Mouse (Mus musculus) CH12.LX (cell line): ENCODE data around the gene Rcvrn. TPM values are rescaled to one million over a fixed set of nuclear protein-coding genes. Genes with fewer than 3 reads are reported as not detected.

ENCODE experiments used
- DNase-seq: peaks from one replicate; pipeline ENCODE4 v3.0.0-alpha.2; 2013; ENCODE audit errors: extremely low read depth
- H3K27ac ChIP-seq: 2 replicates; pipeline ENCODE4 v1.5.1; 2012; ENCODE audit warnings: low read depth, mild to moderate bottlenecking, control low read depth, moderate library complexity; ENCODE audit not compliant: insufficient read depth
- H3K27me3 ChIP-seq: replicated peaks from 2 replicates; pipeline ENCODE3; 2012; ENCODE audit warnings: inconsistent platforms
- H3K36me3 ChIP-seq, 2 experiments: replicated peaks in 1 of 2; 2 replicates each; pipeline versions ENCODE3 to v1.6.1; 2012; ENCODE audit warnings: inconsistent platforms in 1 of 2, low read length in 1 of 2, mild to moderate bottlenecking in 1 of 2, mixed read lengths in 1 of 2, moderate library complexity in 1 of 2; ENCODE audit not compliant: control insufficient read depth in 1 of 2, insufficient read depth in 1 of 2
- H3K4me1 ChIP-seq, 2 experiments: 2 replicates each; pipeline ENCODE4 v1.6.1; 2012; ENCODE audit warnings: inconsistent platforms in 1 of 2, moderate library complexity in 1 of 2; ENCODE audit not compliant: insufficient read depth in 2 of 2, control insufficient read depth in 1 of 2
- H3K4me2 ChIP-seq: 2 replicates; pipeline ENCODE4 v1.6.1; 2012; ENCODE audit warnings: low read depth, mild to moderate bottlenecking, control low read depth; ENCODE audit not compliant: poor library complexity, insufficient read depth, severe bottlenecking
- H3K4me3 ChIP-seq, 3 experiments: fragments of 150-350 bp in 1 of 3; sonication (generic) in 1 of 3; replicated peaks in 1 of 3; 2 replicates each; pipeline versions ENCODE3 to v1.5.1; 2011 to 2012; ENCODE audit warnings: low read depth in 2 of 3, low read length in 2 of 3, mild to moderate bottlenecking in 2 of 3, moderate library complexity in 2 of 3, control low read depth in 1 of 3, improper control_type of control experiment in 1 of 3, inconsistent platforms in 1 of 3, mixed read lengths in 1 of 3; ENCODE audit not compliant: poor library complexity in 1 of 3
- H3K79me2 ChIP-seq: replicated peaks from 2 replicates; pipeline ENCODE4 v1.6.1; 2012; ENCODE audit warnings: mild to moderate bottlenecking, moderate library complexity; ENCODE audit not compliant: control insufficient read depth, poor library complexity, insufficient read depth, severe bottlenecking; ENCODE audit errors: extremely low read depth
- H3K9ac ChIP-seq: 2 replicates; pipeline ENCODE4 v1.6.1; 2012; ENCODE audit warnings: low read depth, mild to moderate bottlenecking, control low read depth, moderate library complexity; ENCODE audit not compliant: insufficient read depth
- H3K9me3 ChIP-seq: replicated peaks from 2 replicates; pipeline ENCODE3; 2012; ENCODE audit warnings: low read length, inconsistent platforms, mixed read lengths
- BHLHE40 ChIP-seq: IDR thresholded peaks from 2 replicates; pipeline ENCODE4 v1.6.1; 2011; ENCODE audit warnings: mild to moderate bottlenecking, low read depth, low read length, improper control_type of control experiment
- CHD2 ChIP-seq: IDR thresholded peaks from 2 replicates; pipeline ENCODE4 v1.6.1; 2011; ENCODE audit warnings: low read length, improper control_type of control experiment
- CTCF ChIP-seq, 2 experiments: IDR thresholded peaks in 1 of 2; conservative IDR thresholded peaks in 1 of 2; 2 replicates each; pipeline ENCODE4 v1.5.1; 2011 to 2012; ENCODE audit warnings: low read depth in 2 of 2, low read length in 2 of 2, improper control_type of control experiment in 1 of 2, inconsistent platforms in 1 of 2, mild to moderate bottlenecking in 1 of 2, moderate library complexity in 1 of 2
- ETS1 ChIP-seq: conservative IDR thresholded peaks from 2 replicates; pipeline ENCODE4 v1.6.1; 2012; ENCODE audit warnings: low read depth, mild to moderate bottlenecking, inconsistent platforms, low read length, improper control_type of control experiment, moderate library complexity
- GABPA ChIP-seq: IDR thresholded peaks from 2 replicates; pipeline ENCODE4 v1.6.1; 2012; ENCODE audit warnings: low read depth, low read length, improper control_type of control experiment, inconsistent platforms; ENCODE audit not compliant: insufficient replicate concordance
- KAT2A ChIP-seq: IDR thresholded peaks from 2 replicates; pipeline ENCODE4 v1.6.1; 2012; ENCODE audit warnings: low read length, improper control_type of control experiment, inconsistent platforms; ENCODE audit not compliant: insufficient replicate concordance
- MAFK ChIP-seq: IDR thresholded peaks from 2 replicates; pipeline ENCODE4 v1.6.1; 2011; ENCODE audit warnings: low read length, improper control_type of control experiment; ENCODE audit not compliant: insufficient replicate concordance
- MAX ChIP-seq: IDR thresholded peaks from 2 replicates; pipeline ENCODE4 v1.6.1; 2011; ENCODE audit warnings: low read length, improper control_type of control experiment
- MEF2A ChIP-seq: IDR thresholded peaks from 2 replicates; pipeline ENCODE4 v1.6.1; 2014; ENCODE audit warnings: low read depth, mild to moderate bottlenecking, inconsistent platforms, low read length, improper control_type of control experiment, borderline replicate concordance
- MXI1 ChIP-seq: IDR thresholded peaks from 2 replicates; pipeline ENCODE4 v1.6.1; 2011; ENCODE audit warnings: mild to moderate bottlenecking, low read depth, low read length, improper control_type of control experiment
- NRF1 ChIP-seq: IDR thresholded peaks from 2 replicates; pipeline ENCODE4 v1.6.1; 2014; ENCODE audit warnings: low read depth, mild to moderate bottlenecking, inconsistent platforms, low read length, improper control_type of control experiment, moderate library complexity
- RCOR1 ChIP-seq: conservative IDR thresholded peaks from 2 replicates; pipeline ENCODE4 v1.6.1; 2012; ENCODE audit warnings: low read depth, mild to moderate bottlenecking, inconsistent platforms, low read length, improper control_type of control experiment
- SIN3A ChIP-seq: IDR thresholded peaks from 2 replicates; pipeline ENCODE4 v1.6.1; 2012; ENCODE audit warnings: low read length, improper control_type of control experiment, inconsistent platforms
- TBP ChIP-seq: conservative IDR thresholded peaks from 2 replicates; pipeline ENCODE4 v1.6.1; 2011; ENCODE audit warnings: low read depth, low read length, improper control_type of control experiment
- TCF12 ChIP-seq: IDR thresholded peaks from 2 replicates; pipeline ENCODE4 v1.6.1; 2014; ENCODE audit warnings: low read depth, mild to moderate bottlenecking, inconsistent platforms, low read length, improper control_type of control experiment
- USF1 ChIP-seq: IDR thresholded peaks from 2 replicates; pipeline ENCODE4 v1.6.1; 2014; ENCODE audit warnings: low read depth, mild to moderate bottlenecking, inconsistent platforms, low read length, improper control_type of control experiment
- USF2 ChIP-seq: conservative IDR thresholded peaks from 2 replicates; pipeline ENCODE4 v1.6.1; 2011; ENCODE audit warnings: low read depth, low read length, improper control_type of control experiment
- ZMIZ1 ChIP-seq: IDR thresholded peaks from 2 replicates; pipeline ENCODE4 v1.6.1; 2012; ENCODE audit warnings: low read depth, mild to moderate bottlenecking, inconsistent platforms, low read length, improper control_type of control experiment
- ZNF384 ChIP-seq: IDR thresholded peaks from 2 replicates; pipeline ENCODE4 v1.6.1; 2012; ENCODE audit warnings: low read depth, low read length, improper control_type of control experiment, inconsistent platforms
- dilution Hi-C: fragments of 300-500 bp; cut with MboI; formaldehyde crosslinking; loops from 2 replicates; pipeline ENCODE4 v1.14.3; 2020; ENCODE audit warnings: low sequenced_read_pairs; ENCODE audit not compliant: extremely low pct_unique_long_range_greater_than_20kb, extremely low pct_ligation_motif_present
- in situ Hi-C: fragments of 300-500 bp; cut with MboI; formaldehyde crosslinking; loops from 3 replicates; pipeline ENCODE4 v1.14.3; 2019; ENCODE audit warnings: low sequenced_read_pairs, low pct_ligation_motif_present, low pct_unique_long_range_greater_than_20kb, mixed read lengths
- polyA plus RNA-seq: library from polyadenylated mRNA; unstranded; fragments of >175 nt; gene quantifications from 2 replicates; pipeline ENCODE4 v1.2.1, GENCODE M21; 2012; ENCODE audit warnings: low read depth; ENCODE audit not compliant: insufficient read length
- total RNA-seq, 2 experiments: library from RNA; depleted of rRNA; stranded (reverse); fragments of 300-350 nt in 1 of 2; fragments of >200 nt in 1 of 2; gene quantifications; 2 replicates each; pipeline ENCODE4 v1.2.3; 2012 to 2014

The Rcvrn gene
- total and polyA plus RNA-seq, 3 experiments = not detected

GRCm38 (mm10) chr11:67734597-67734996 is 39.5 kb downstream of the Rcvrn start (continued):
- no peak for TF ChIP-seq USF2
- TF ChIP-seq CTCF (conservative IDR thresholded peaks at IDR 0.05 in 1 of 2, IDR thresholded peaks at IDR 0.05 in 1 of 2; ENCODE audit: low read depth in 2 of 2, low read length in 2 of 2) = peak in 1 of 2 experiments; percentile 37; a peak in 1 of 4 replicates
- TF ChIP-seq MEF2A = peak; percentile 100
- TF ChIP-seq KAT2A = no peak
- peak; percentile 100 for TF ChIP-seq ETS1
- TF ChIP-seq MAX = peak; percentile 92
- TF ChIP-seq TCF12 = peak; percentile 99
- peak; percentile 95 for TF ChIP-seq SIN3A
- no peak; the same call in 1 of the 2 replicates for TF ChIP-seq GABPA
- TF ChIP-seq ZMIZ1 = peak; percentile 81
- peak; percentile 87 for TF ChIP-seq MAFK
- peak; percentile 78 for TF ChIP-seq ZNF384
- no peak for TF ChIP-seq USF1
- TF ChIP-seq NRF1 = 0 out of 2 replicates have a peak, but pooled peaks have one; percentile 11
- TF ChIP-seq MXI1 = peak; percentile 83; the same call in 1 of the 2 replicates
- peak; percentile 92 for TF ChIP-seq CHD2
- peak; percentile 99 for TF ChIP-seq RCOR1

GRCm38 (mm10) chr11:67738345-67738744 is 43.2 kb downstream of the Rcvrn start:
- Histone ChIP-seq H3K4me3 (no peak overlapping the region), H3K4me1 (peaks cover 27 to 61% of the 10 kb centered on the region in 2 experiments)
- no peak for TF ChIP-seq TBP
- peak; percentile 92 for TF ChIP-seq BHLHE40
- TF ChIP-seq, all 38 proteins: peak for 1
- in situ Hi-C loops = no loop called here
- H3K36me3 ChIP-seq = no peaks in the 10 kb centered on the region
- dilution Hi-C loops = no loop called here
- H3K4me2 ChIP-seq = no peak overlapping the region
- no peaks in the 10 kb centered on the region for H3K79me2 ChIP-seq
- DNase-seq = no peak
- H3K9me3 ChIP-seq = peaks cover 6% of the 10 kb centered on the region
- no peak overlapping the region for H3K27ac ChIP-seq
- no peaks in the 10 kb centered on the region for H3K27me3 ChIP-seq
- no peak overlapping the region for H3K9ac ChIP-seq
